16 mouse cellular contexts compared by ENCODE assay signal in the genomic region with DNA sequence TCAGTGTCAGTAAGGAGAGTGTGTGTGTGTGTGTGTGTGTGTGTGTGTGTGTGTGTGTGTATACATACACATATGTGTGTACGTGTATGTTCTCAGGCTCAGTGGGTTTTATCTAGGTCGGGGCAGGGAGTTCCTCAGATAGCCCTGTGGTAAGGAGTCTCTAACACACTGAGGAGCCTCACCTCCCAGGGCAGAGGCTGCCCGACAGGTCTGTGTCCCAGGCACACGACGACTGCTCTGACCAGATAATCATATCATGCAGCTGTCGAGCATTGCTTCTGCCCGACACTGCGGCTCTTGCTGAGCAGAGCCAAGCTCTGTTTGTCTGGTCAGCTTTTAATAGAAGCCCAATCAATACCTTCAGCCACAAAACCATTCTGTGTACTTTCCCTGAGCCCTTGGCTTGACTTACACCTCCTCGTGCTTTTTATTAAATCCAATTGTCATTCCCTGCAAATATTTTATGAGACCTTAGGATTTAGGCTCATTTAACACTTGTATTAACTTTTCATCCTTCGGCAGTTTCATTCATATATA. TPM values are rescaled to one million over a fixed set of nuclear protein-coding genes. Genes with fewer than 3 reads are reported as not detected.
DNase-seq lines count a peak whose midpoint lies in the region; ATAC-seq and TF ChIP-seq lines count a peak whose summit lies in the region.
"Had no signal": no experiment of that assay in that cellular context is flagged by ENCODE, and none has a peak within 500 bp of the region (broad histone marks: within the 10 kb centered on the region; RNA-seq: fewer than 3 reads in every experiment).

No protein-coding gene starts in this region.

- 0 out of 2 replicates have a peak, but pooled peaks cover 3% of the 10 kb centered on the region for H3K36me3 ChIP-seq in lung, embryonic 14.5 days (ENCODE audit: insufficient read depth)
- peaks cover 44% of the 10 kb centered on the region for H3K36me3 ChIP-seq in liver, embryonic 15.5 days (replicated peaks)
- H3K36me3 ChIP-seq in stomach, embryonic 16.5 days (ENCODE audit: control insufficient read depth, insufficient read depth, low read length), result no peaks in the 10 kb centered on the region

- ATAC-seq in lung, embryonic 14.5 days (ENCODE audit: insufficient read depth), result peak; percentile 35; the same call in 1 of the 2 replicates
- ATAC-seq in erythroid progenitor cell, adult 5-6 weeks (replicated peaks; ENCODE audit: low FRiP score, poor library complexity, severe bottlenecking), result peak; percentile 91
- ATAC-seq in liver, embryonic 15.5 days (ENCODE audit: insufficient read depth), result peak; percentile 95
- 0 out of 2 replicates have a peak, but pooled peaks have one; percentile 9 for ATAC-seq in stomach, embryonic 16.5 days (ENCODE audit: insufficient read depth, low FRiP score)
- ATAC-seq: forebrain, postnatal 0 days had no signal

- no peak overlapping the region for H3K27ac ChIP-seq in lung, embryonic 14.5 days (ENCODE audit: low read depth)
- peak overlapping the region; percentile 94 for H3K27ac ChIP-seq in liver, embryonic 15.5 days (replicated peaks)
- no peak overlapping the region for H3K27ac ChIP-seq in stomach, embryonic 16.5 days (ENCODE audit: low read length)
- H3K27ac ChIP-seq: heart, embryonic 13.5 days had no signal

- no peaks in the 10 kb centered on the region for H3K27me3 ChIP-seq in lung, embryonic 14.5 days (ENCODE audit: insufficient read depth, low read length)
- H3K27me3 ChIP-seq in liver, embryonic 15.5 days, result no peaks in the 10 kb centered on the region
- H3K27me3 ChIP-seq in stomach, embryonic 16.5 days (ENCODE audit: control insufficient read depth, insufficient read depth, low read length), result no peaks in the 10 kb centered on the region
- H3K27me3 ChIP-seq: heart, embryonic 13.5 days had no signal

- no peak overlapping the region for H3K9ac ChIP-seq in lung, embryonic 14.5 days
- peak overlapping the region; percentile 30 for H3K9ac ChIP-seq in liver, embryonic 15.5 days
- no peak overlapping the region for H3K9ac ChIP-seq in stomach, embryonic 16.5 days (ENCODE audit: low read length)
- H3K9ac ChIP-seq: forebrain, postnatal 0 days; heart, embryonic 13.5 days had no signal

- 66% methylated on average over 10 of the region's 10 CpGs for WGBS in lung, embryonic 14.5 days
- 22% methylated on average over 10 of the region's 10 CpGs for WGBS in liver, embryonic 15.5 days (ENCODE audit: insufficient replicate concordance)
- 58% methylated on average over 10 of the region's 10 CpGs for WGBS in stomach, embryonic 16.5 days

- no peak for TF ChIP-seq CTCF in lung, embryonic 14.5 days (IDR thresholded peaks at IDR 0.05; ENCODE audit: low read depth)

- no peaks in the 10 kb centered on the region for H3K4me1 ChIP-seq in lung, embryonic 14.5 days (ENCODE audit: insufficient read depth)
- H3K4me1 ChIP-seq in liver, embryonic 15.5 days (replicated peaks), result peaks cover 59% of the 10 kb centered on the region
- 0 out of 2 replicates have a peak, but pooled peaks cover 3% of the 10 kb centered on the region for H3K4me1 ChIP-seq in stomach, embryonic 16.5 days (ENCODE audit: control insufficient read depth, insufficient read depth, low read length)
- H3K4me1 ChIP-seq: heart, embryonic 13.5 days had no signal

- no peaks in the 10 kb centered on the region for H3K9me3 ChIP-seq in lung, embryonic 14.5 days (ENCODE audit: low read depth, low read length)
- H3K9me3 ChIP-seq in liver, embryonic 15.5 days (replicated peaks), result no peaks in the 10 kb centered on the region
- H3K9me3 ChIP-seq in stomach, embryonic 16.5 days (replicated peaks; ENCODE audit: control insufficient read depth, low read length), result no peaks in the 10 kb centered on the region
- H3K9me3 ChIP-seq: heart, embryonic 13.5 days; hindbrain, embryonic 10.5 days had no signal

- no peak overlapping the region for H3K4me2 ChIP-seq in lung, embryonic 14.5 days
- H3K4me2 ChIP-seq in liver, embryonic 15.5 days, result peak overlapping the region; percentile 52
- H3K4me2 ChIP-seq in stomach, embryonic 16.5 days (ENCODE audit: low read depth, low read length), result no peak overlapping the region
- H3K4me2 ChIP-seq: heart, embryonic 13.5 days had no signal

- H3K4me3 ChIP-seq in lung, embryonic 14.5 days (ENCODE audit: low read depth, low read length), result no peak overlapping the region
- H3K4me3 ChIP-seq in liver, embryonic 15.5 days (replicated peaks), result no peak overlapping the region
- no peak overlapping the region for H3K4me3 ChIP-seq in stomach, embryonic 16.5 days (replicated peaks; ENCODE audit: low read length)
- H3K4me3 ChIP-seq: heart, embryonic 13.5 days; hindbrain, embryonic 10.5 days had no signal

- DNase-seq in lung, embryonic 14.5 days, result no peak
- no peak for DNase-seq in lung, postnatal 36 days
- DNase-seq in urinary bladder, postnatal 14 days (ENCODE audit: low spot score), result no peak
- DNase-seq in cerebellum, adult 9-10 months, result no peak
- DNase-seq in urinary bladder, postnatal 4 days (ENCODE audit: low spot score in 2 of 2), result no peak
- DNase-seq: adrenal gland, postnatal 14 days; forebrain, postnatal 0 days; gastrocnemius, postnatal 14 days; kidney, adult 2 months; right cerebral cortex, adult 18-20 months; thymus, postnatal 14 days had no signal

RNA-seq across cellular contexts. Expression of a gene that starts 33.2 kb away (rescaled TPM):
- polyA plus RNA-seq in lung, embryonic 14.5 days (2014; fragmentation: Nextera tagmentation; extraction: Ambion mirVana), result 13.4 and 16.2 TPM in 2 replicates
- 98.0 and 113 TPM in 2 replicates for total RNA-seq in erythroid progenitor cell, adult 5-6 weeks (2015; ENCODE audit: low replicate concordance)
- total RNA-seq in erythroid progenitor cell, adult 5-6 weeks (2017; ENCODE audit: low replicate concordance), result 24.0 and 36.8 TPM in 2 replicates
- polyA plus RNA-seq in liver, embryonic 15.5 days (2015; fragmentation: Nextera tagmentation; extraction: Ambion mirVana), result 12.2 and 15.8 TPM in 2 replicates
- 27.8 and 35.6 TPM in 2 replicates for polyA plus RNA-seq in stomach, embryonic 16.5 days (2015; fragmentation: Nextera tagmentation; extraction: Ambion mirVana)

Comparison
In these comparisons a context has a peak if more than half of its experiments do, and no peak if none do; other contexts are left out.
1. ATAC-seq: peak in every context shown above with its lines; median percentile 95 in liver, embryonic 15.5 days; 91 in erythroid progenitor cell, adult 5-6 weeks; 35 in lung, embryonic 14.5 days; 9 in stomach, embryonic 16.5 days.